Mouse (Mus musculus) liver, adult 2 months (tissue): ENCODE data around the gene Ankrd23.

Experiments
- CTCF ChIP-seq: fragments of 200-500 bp; IDR thresholded peaks from 2 replicates; pipeline ENCODE4 v1.5.1; 2011; ENCODE audit warnings: low read depth, low read length, control low read depth
- POLR2A ChIP-seq: fragments of 200-500 bp; IDR thresholded peaks from 2 replicates; pipeline ENCODE4 v1.6.1; 2011; ENCODE audit warnings: low read length, control low read depth; ENCODE audit not compliant: insufficient read depth; ENCODE audit errors: extremely low read depth

DNA sequence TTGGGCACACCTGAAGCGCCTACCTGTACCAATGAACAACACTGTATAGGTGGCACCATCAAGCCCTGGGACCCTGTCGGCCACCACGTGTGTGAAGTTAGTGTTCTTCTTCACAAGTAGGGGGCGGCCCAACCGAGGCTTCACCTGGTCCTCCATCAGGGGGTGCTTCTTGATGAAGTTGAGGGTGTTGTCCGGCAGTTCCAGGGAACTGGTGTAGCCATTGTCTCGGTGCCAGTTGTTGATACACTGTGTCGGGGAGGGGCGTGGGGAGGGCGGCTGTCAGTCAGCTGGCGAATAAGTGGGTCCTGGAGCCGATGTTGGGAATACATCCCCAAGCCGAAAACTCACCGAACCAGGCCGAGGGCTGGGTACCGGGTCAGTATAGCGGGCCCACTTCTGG, 15.2 kb upstream of the Ankrd23 start:
- TF ChIP-seq POLR2A (no peak), CTCF (no peak)
